Mouse (Mus musculus) liver, embryonic 16.5 days (tissue): ENCODE measurements around the gene Tcf20. TPM values are rescaled to one million over a fixed set of nuclear protein-coding genes. Genes with fewer than 3 reads are reported as not detected.

Experiments
- ATAC-seq: fragments of 200-750 bp; cut with Nextera tagmentation; 2 replicates; pipeline ENCODE4 v1.8.0; 2017; ENCODE audit warnings: low read depth, mild to moderate bottlenecking, moderate number of reproducible peaks, moderate library complexity
- H3K27ac ChIP-seq: fragments of 300-500 bp; sonication (generic); 2 replicates; pipeline ENCODE4 v1.5.1; 2014; ENCODE audit warnings: mild to moderate bottlenecking, low read length
- H3K27me3 ChIP-seq: fragments of 300-500 bp; sonication (generic); 2 replicates; pipeline ENCODE4 v1.6.1; 2014; ENCODE audit warnings: low read depth, low read length, mixed read lengths; ENCODE audit not compliant: control insufficient read depth, insufficient read depth
- H3K36me3 ChIP-seq: fragments of 300-500 bp; sonication (generic); 2 replicates; pipeline ENCODE4 v1.6.1; 2014; ENCODE audit warnings: mild to moderate bottlenecking; ENCODE audit not compliant: control insufficient read depth, insufficient read depth
- H3K4me1 ChIP-seq: fragments of 300-500 bp; sonication (generic); 2 replicates; pipeline ENCODE4 v1.6.1; 2014; ENCODE audit warnings: low read depth, low read length, mixed read lengths; ENCODE audit not compliant: control insufficient read depth
- H3K4me2 ChIP-seq: fragments of 300-500 bp; sonication (generic); 2 replicates; pipeline ENCODE4 v1.6.1; 2014; ENCODE audit warnings: low read depth, low read length, mixed read lengths
- H3K4me3 ChIP-seq: fragments of 300-500 bp; sonication (generic); 2 replicates; pipeline ENCODE4 v1.5.1; 2014; ENCODE audit warnings: low read depth, mild to moderate bottlenecking, low read length
- H3K9ac ChIP-seq: fragments of 300-500 bp; sonication (generic); 2 replicates; pipeline ENCODE4 v1.6.1; 2014; ENCODE audit warnings: low read depth, low read length
- H3K9me3 ChIP-seq: fragments of 300-500 bp; sonication (generic); replicated peaks from 2 replicates; pipeline ENCODE4 v1.6.1; 2016; ENCODE audit warnings: low read length; ENCODE audit not compliant: control insufficient read depth
- WGBS: fragments of 180-500 bp; shearing (Covaris S2); extraction: QIAGEN DNeasy Blood & Tissue Kit; methylation state at CpG from one replicate; pipeline ENCODE4 v1.1.7; 2014; ENCODE audit not compliant: insufficient replicate concordance; 5-methylcytosine and 5-hydroxymethylcytosine counted together
- polyA plus RNA-seq: library from polyadenylated mRNA; unstranded; fragments of >200 nt; fragmentation: Nextera tagmentation; extraction: Ambion mirVana; gene quantifications from 2 replicates; pipeline ENCODE4 v1.2.1, GENCODE M21; 2015

Gene Tcf20
- polyA plus RNA-seq, 1 experiment from 2014 or later = 2.1 TPM

GRCm38 (mm10) chr15:82839146-82839545 is 148.5 kb downstream of the Tcf20 start:
- H3K27ac ChIP-seq = no peak overlapping the region
- no peaks in the 10 kb centered on the region for H3K9me3 ChIP-seq
- H3K36me3 ChIP-seq = no peaks in the 10 kb centered on the region
- no peak overlapping the region for H3K9ac ChIP-seq
- 86% methylated on average over 3 of the region's 3 CpGs for WGBS
- no peak overlapping the region for H3K4me3 ChIP-seq
- H3K4me1 ChIP-seq = no peaks in the 10 kb centered on the region
- no peak overlapping the region for H3K4me2 ChIP-seq
- no peaks in the 10 kb centered on the region for H3K27me3 ChIP-seq
- ATAC-seq = no peak

- Histone ChIP-seq H3K4me2 (no peak overlapping the region), H3K4me1 (no peaks in the 10 kb centered on the region), H3K27me3 (no peaks in the 10 kb centered on the region), H3K27ac (no peak overlapping the region), H3K9me3 (no peaks in the 10 kb centered on the region), H3K36me3 (no peaks in the 10 kb centered on the region), H3K9ac (no peak overlapping the region), H3K4me3 (no peak overlapping the region)
- 79% methylated on average over 6 of the region's 6 CpGs for WGBS
- ATAC-seq = no peak
Observed at GRCm38 (mm10) chr15:82829917-82830316, 157.8 kb downstream of the Tcf20 start.

GRCm38 (mm10) chr15:82825866-82826265 is 161.8 kb downstream of the Tcf20 start:
- ATAC-seq = no peak
- Histone ChIP-seq H3K4me3 (no peak overlapping the region), H3K36me3 (no peaks in the 10 kb centered on the region), H3K4me2 (no peak overlapping the region), H3K27me3 (no peaks in the 10 kb centered on the region), H3K9ac (no peak overlapping the region), H3K4me1 (no peaks in the 10 kb centered on the region), H3K27ac (no peak overlapping the region), H3K9me3 (no peaks in the 10 kb centered on the region)

- H3K4me3 ChIP-seq = no peak overlapping the region
- H3K4me1 ChIP-seq = no peaks in the 10 kb centered on the region
- no peak overlapping the region for H3K27ac ChIP-seq
- no peak overlapping the region for H3K9ac ChIP-seq
- no peaks in the 10 kb centered on the region for H3K36me3 ChIP-seq
- 57% methylated on average over 3 of the region's 4 CpGs for WGBS
- no peak overlapping the region for H3K4me2 ChIP-seq
- ATAC-seq = no peak
- no peaks in the 10 kb centered on the region for H3K27me3 ChIP-seq
- H3K9me3 ChIP-seq = no peaks in the 10 kb centered on the region
Observed at GRCm38 (mm10) chr15:82822347-82822746, 165.3 kb downstream of the Tcf20 start.

GRCm38 (mm10) chr15:82821657-82822056 is 166.0 kb downstream of the Tcf20 start:
- WGBS = 62% methylated on average over 1 of the region's 1 CpGs
- H3K36me3 ChIP-seq = no peaks in the 10 kb centered on the region
- H3K4me2 ChIP-seq = no peak overlapping the region

GRCm38 (mm10) chr15:82815296-82815695 is 172.4 kb downstream of the Tcf20 start:
- Histone ChIP-seq H3K4me2 (no peak overlapping the region), H3K9me3 (no peaks in the 10 kb centered on the region), H3K4me1 (peaks cover 6% of the 10 kb centered on the region), H3K4me3 (no peak overlapping the region), H3K9ac (no peak overlapping the region), H3K27ac (no peak overlapping the region), H3K36me3 (no peaks in the 10 kb centered on the region), H3K27me3 (no peaks in the 10 kb centered on the region)
- WGBS = 74% methylated on average over 4 of the region's 4 CpGs
- no peak for ATAC-seq

More at GRCm38 (mm10) chr15:82821657-82822056, 166.0 kb downstream of the Tcf20 start:
- H3K4me3 ChIP-seq = no peak overlapping the region
- no peak overlapping the region for H3K9ac ChIP-seq
- no peak overlapping the region for H3K27ac ChIP-seq
- no peaks in the 10 kb centered on the region for H3K4me1 ChIP-seq
- H3K9me3 ChIP-seq = no peaks in the 10 kb centered on the region
- ATAC-seq = no peak
- no peaks in the 10 kb centered on the region for H3K27me3 ChIP-seq

GRCm38 (mm10) chr15:82814806-82815205 is 172.9 kb downstream of the Tcf20 start:
- 0 out of 2 replicates have a peak, but pooled peaks have one; percentile 35 for ATAC-seq
- Histone ChIP-seq H3K9me3 (no peaks in the 10 kb centered on the region), H3K9ac (no peak overlapping the region)

GRCm38 (mm10) chr15:82814321-82814720 is 173.4 kb downstream of the Tcf20 start:
- no peak overlapping the region for H3K4me2 ChIP-seq
- no peak overlapping the region for H3K27ac ChIP-seq
- H3K36me3 ChIP-seq = no peaks in the 10 kb centered on the region
- H3K9me3 ChIP-seq = no peaks in the 10 kb centered on the region
- H3K9ac ChIP-seq = no peak overlapping the region
- ATAC-seq = no peak
- WGBS = 77% methylated on average over 7 of the region's 7 CpGs
- H3K4me1 ChIP-seq = peaks cover 15% of the 10 kb centered on the region
- H3K27me3 ChIP-seq = no peaks in the 10 kb centered on the region
- H3K4me3 ChIP-seq = no peak overlapping the region

More at GRCm38 (mm10) chr15:82814806-82815205, 172.9 kb downstream of the Tcf20 start:
- Histone ChIP-seq H3K27me3 (no peaks in the 10 kb centered on the region), H3K4me1 (peaks cover 10% of the 10 kb centered on the region), H3K4me2 (no peak overlapping the region), H3K36me3 (no peaks in the 10 kb centered on the region), H3K4me3 (no peak overlapping the region), H3K27ac (no peak overlapping the region)
- 67% methylated on average over 4 of the region's 4 CpGs for WGBS

GRCm38 (mm10) chr15:82810556-82810955 is 177.1 kb downstream of the Tcf20 start:
- 28% methylated on average over 1 of the region's 1 CpGs for WGBS

More at GRCm38 (mm10) chr15:82810556-82810955, 177.1 kb downstream of the Tcf20 start:
- Histone ChIP-seq H3K4me1 (peaks cover 15% of the 10 kb centered on the region), H3K9ac (no peak overlapping the region), H3K36me3 (no peaks in the 10 kb centered on the region), H3K27me3 (no peaks in the 10 kb centered on the region), H3K4me3 (no peak overlapping the region), H3K4me2 (no peak overlapping the region), H3K27ac (no peak overlapping the region; the same call in 1 of the 2 replicates), H3K9me3 (no peaks in the 10 kb centered on the region)
- peak; percentile 81 for ATAC-seq
